Mouse (Mus musculus): ENCODE results near the gene Them7. TPM values are rescaled to one million over a fixed set of nuclear protein-coding genes. Genes with fewer than 3 reads are reported as not detected.

Them7 gene
- polyA plus RNA-seq, 1 experiment from 2014 or later: not detected

- no peaks in the 10 kb centered on the region for H3K79me2 ChIP-seq (ENCODE audit: inconsistent target)
These were observed 132.7 kb downstream of the Them7 start for GRCm38 (mm10) chr2:105356791-105357190.

GRCm38 (mm10) chr2:105358040-105358439, 133.9 kb downstream of the Them7 start:
- no peak overlapping the region for H3K27ac ChIP-seq
- WGBS (ENCODE audit: missing documents): 97% methylated on average over 3 of the region's 3 CpGs

More at GRCm38 (mm10) chr2:105356791-105357190, 132.7 kb downstream of the Them7 start:
- WGBS (ENCODE audit: missing documents): 88% methylated on average over 5 of the region's 5 CpGs
- H3K4me3 ChIP-seq (ENCODE audit: inconsistent target): no peak overlapping the region
- H3K27ac ChIP-seq: no peak overlapping the region
- H3K36me3 ChIP-seq (ENCODE audit: inconsistent target): no peaks in the 10 kb centered on the region

GRCm38 (mm10) chr2:105367623-105368022, 143.5 kb downstream of the Them7 start:
- Histone ChIP-seq H3K36me3 (ENCODE audit: inconsistent target) (no peaks in the 10 kb centered on the region), H3K27ac (no peak overlapping the region), H3K79me2 (ENCODE audit: inconsistent target) (no peaks in the 10 kb centered on the region), H3K4me3 (ENCODE audit: inconsistent target) (no peak overlapping the region)
- WGBS (ENCODE audit: missing documents): 59% methylated on average over 4 of the region's 4 CpGs

More at GRCm38 (mm10) chr2:105358040-105358439, 133.9 kb downstream of the Them7 start:
- Histone ChIP-seq H3K36me3 (ENCODE audit: inconsistent target) (no peaks in the 10 kb centered on the region), H3K79me2 (ENCODE audit: inconsistent target) (no peaks in the 10 kb centered on the region), H3K4me3 (ENCODE audit: inconsistent target) (no peak overlapping the region)

- Histone ChIP-seq H3K27ac (no peak overlapping the region), H3K79me2 (ENCODE audit: inconsistent target) (no peaks in the 10 kb centered on the region), H3K36me3 (ENCODE audit: inconsistent target) (no peaks in the 10 kb centered on the region), H3K4me3 (ENCODE audit: inconsistent target) (no peak overlapping the region)
- 49% methylated on average over 10 of the region's 10 CpGs for WGBS (ENCODE audit: missing documents)
These were observed 146.1 kb downstream of the Them7 start for GRCm38 (mm10) chr2:105370240-105370639.

DNA sequence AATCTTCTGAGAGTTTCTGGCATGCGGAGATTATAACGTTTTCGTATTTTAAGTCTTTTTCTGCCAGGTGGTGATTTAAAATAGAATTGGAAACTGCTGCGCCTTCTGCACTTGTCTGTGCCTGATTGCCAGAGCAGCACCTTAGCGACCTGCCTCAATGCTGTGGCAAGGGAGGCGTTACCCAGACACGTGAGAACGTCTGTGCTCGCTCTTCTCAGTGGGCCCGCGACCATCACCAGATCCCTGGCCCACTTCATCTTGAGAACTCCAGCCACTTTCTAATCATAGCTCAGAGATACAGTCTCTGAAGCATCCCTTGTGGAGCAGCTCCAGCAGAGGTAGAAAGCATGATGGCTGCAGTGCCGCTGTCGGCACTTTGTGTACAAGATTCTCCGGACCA, 146.6 kb downstream of the Them7 start:
- no peaks in the 10 kb centered on the region for H3K36me3 ChIP-seq (ENCODE audit: inconsistent target)
- H3K27ac ChIP-seq: no peak overlapping the region
- no peak overlapping the region for H3K4me3 ChIP-seq (ENCODE audit: inconsistent target)
- 55% methylated on average over 14 of the region's 14 CpGs for WGBS (ENCODE audit: missing documents)
- H3K79me2 ChIP-seq (ENCODE audit: inconsistent target): no peaks in the 10 kb centered on the region

- Histone ChIP-seq H3K4me3 (ENCODE audit: inconsistent target) (no peak overlapping the region), H3K36me3 (ENCODE audit: inconsistent target) (no peaks in the 10 kb centered on the region), H3K79me2 (ENCODE audit: inconsistent target) (no peaks in the 10 kb centered on the region), H3K27ac (no peak overlapping the region)
- WGBS (ENCODE audit: missing documents): 93% methylated on average over 6 of the region's 6 CpGs
These were observed 148.0 kb downstream of the Them7 start for GRCm38 (mm10) chr2:105372156-105372555.

DNA sequence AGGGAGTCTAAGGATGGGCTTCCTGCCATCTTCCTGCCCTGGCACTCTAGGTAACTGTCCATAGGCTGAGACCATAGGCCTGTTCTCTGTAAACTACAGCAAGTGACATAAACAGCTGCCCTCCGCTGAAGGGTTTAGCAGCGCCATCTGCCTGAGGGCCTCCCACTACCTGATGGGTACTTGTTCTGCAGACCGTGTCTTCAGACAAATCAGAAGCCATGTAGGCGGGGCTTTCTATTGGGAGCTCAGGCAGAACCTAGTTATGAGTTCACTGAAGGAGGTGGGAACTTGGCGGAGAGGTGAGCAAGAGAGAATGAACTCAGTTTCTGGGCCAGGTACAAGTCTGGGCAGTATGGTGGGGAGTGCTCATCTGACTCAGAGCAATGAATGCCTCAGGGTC, 148.6 kb downstream of the Them7 start:
- Histone ChIP-seq H3K79me2 (ENCODE audit: inconsistent target) (no peaks in the 10 kb centered on the region), H3K4me3 (ENCODE audit: inconsistent target) (no peak overlapping the region)
- WGBS (ENCODE audit: missing documents): 91% methylated on average over 5 of the region's 5 CpGs

GRCm38 (mm10) chr2:105373658-105374057, 149.5 kb downstream of the Them7 start:
- H3K36me3 ChIP-seq (ENCODE audit: inconsistent target): no peaks in the 10 kb centered on the region
- H3K27ac ChIP-seq: no peak overlapping the region
- no peaks in the 10 kb centered on the region for H3K79me2 ChIP-seq (ENCODE audit: inconsistent target)
- 88% methylated on average over 11 of the region's 11 CpGs for WGBS (ENCODE audit: missing documents)
- H3K4me3 ChIP-seq (ENCODE audit: inconsistent target): no peak overlapping the region

More for the DNA sequence above, 148.6 kb downstream of the Them7 start:
- no peak overlapping the region for H3K27ac ChIP-seq
- H3K36me3 ChIP-seq (ENCODE audit: inconsistent target): no peaks in the 10 kb centered on the region

- no peak overlapping the region for H3K4me3 ChIP-seq (ENCODE audit: inconsistent target)
These were observed 151.1 kb downstream of the Them7 start for GRCm38 (mm10) chr2:105375261-105375660.

DNA sequence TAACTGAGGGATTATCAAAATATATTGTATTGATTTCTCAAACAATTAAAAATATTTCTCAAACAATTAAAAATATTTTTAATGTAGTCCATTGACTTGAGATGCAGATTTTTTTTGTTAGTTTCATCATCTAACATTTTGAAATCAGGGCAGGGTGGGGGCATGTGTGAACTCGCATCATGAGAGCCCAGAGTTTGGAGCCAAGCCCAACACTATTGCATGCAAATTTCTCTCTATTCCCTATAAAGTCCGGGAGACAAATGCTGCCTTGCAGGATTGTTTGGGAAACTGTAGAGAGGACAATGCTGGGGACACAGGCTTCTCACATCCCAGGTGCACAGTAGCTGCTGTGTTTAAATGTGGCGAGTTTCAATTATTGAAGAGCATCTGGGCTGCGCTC, 151.6 kb downstream of the Them7 start:
- Histone ChIP-seq H3K36me3 (ENCODE audit: inconsistent target) (no peaks in the 10 kb centered on the region), H3K27ac (no peak overlapping the region), H3K4me3 (ENCODE audit: inconsistent target) (no peak overlapping the region), H3K79me2 (ENCODE audit: inconsistent target) (no peaks in the 10 kb centered on the region)
- 83% methylated on average over 4 of the region's 4 CpGs for WGBS (ENCODE audit: missing documents)

More at GRCm38 (mm10) chr2:105375261-105375660, 151.1 kb downstream of the Them7 start:
- 82% methylated on average over 4 of the region's 7 CpGs for WGBS (ENCODE audit: missing documents)
- no peaks in the 10 kb centered on the region for H3K36me3 ChIP-seq (ENCODE audit: inconsistent target)
- no peaks in the 10 kb centered on the region for H3K79me2 ChIP-seq (ENCODE audit: inconsistent target)
- no peak overlapping the region for H3K27ac ChIP-seq

GRCm38 (mm10) chr2:105379682-105380081, 155.6 kb downstream of the Them7 start:
- Histone ChIP-seq H3K36me3 (ENCODE audit: inconsistent target) (no peaks in the 10 kb centered on the region), H3K27ac (no peak overlapping the region), H3K79me2 (ENCODE audit: inconsistent target) (no peaks in the 10 kb centered on the region), H3K4me3 (ENCODE audit: inconsistent target) (no peak overlapping the region)
- 88% methylated on average over 1 of the region's 1 CpGs for WGBS (ENCODE audit: missing documents)

- 91% methylated on average over 2 of the region's 3 CpGs for WGBS (ENCODE audit: missing documents)
- H3K4me3 ChIP-seq (ENCODE audit: inconsistent target): no peak overlapping the region
- no peaks in the 10 kb centered on the region for H3K79me2 ChIP-seq (ENCODE audit: inconsistent target)
- H3K27ac ChIP-seq: no peak overlapping the region
- H3K36me3 ChIP-seq (ENCODE audit: inconsistent target): no peaks in the 10 kb centered on the region
These were observed 156.7 kb downstream of the Them7 start for GRCm38 (mm10) chr2:105380757-105381319.

DNA sequence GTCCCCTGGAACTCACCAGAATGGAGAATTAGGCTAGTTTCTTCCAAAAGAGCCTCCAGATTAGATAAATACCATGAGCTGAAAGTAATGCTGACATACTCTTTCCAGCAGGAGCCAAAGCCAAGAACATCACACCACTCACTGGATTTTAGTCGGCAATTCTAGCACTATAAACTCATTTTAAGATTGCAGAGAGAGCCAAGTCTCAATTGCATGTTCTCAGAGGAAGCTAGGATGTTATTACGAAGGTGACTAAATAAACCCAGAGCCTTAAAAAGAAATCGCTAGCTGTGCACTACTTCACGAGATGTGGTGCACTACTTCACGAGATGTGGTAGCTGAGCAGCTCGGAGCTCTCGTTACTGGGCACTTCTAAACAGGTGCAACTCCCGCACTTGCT, 158.9 kb downstream of the Them7 start:
- H3K27ac ChIP-seq: no peak overlapping the region
- no peak overlapping the region for H3K4me3 ChIP-seq (ENCODE audit: inconsistent target)
- WGBS (ENCODE audit: missing documents): 96% methylated on average over 8 of the region's 8 CpGs
- H3K79me2 ChIP-seq (ENCODE audit: inconsistent target): no peaks in the 10 kb centered on the region
- H3K36me3 ChIP-seq (ENCODE audit: inconsistent target): no peaks in the 10 kb centered on the region

GRCm38 (mm10) chr2:105384998-105385397, 160.9 kb downstream of the Them7 start:
- 91% methylated on average over 3 of the region's 3 CpGs for WGBS (ENCODE audit: missing documents)
- no peaks in the 10 kb centered on the region for H3K36me3 ChIP-seq (ENCODE audit: inconsistent target)

GRCm38 (mm10) chr2:105386418-105386817, 162.3 kb downstream of the Them7 start:
- Histone ChIP-seq H3K4me3 (ENCODE audit: inconsistent target) (no peak overlapping the region), H3K36me3 (ENCODE audit: inconsistent target) (no peaks in the 10 kb centered on the region), H3K79me2 (ENCODE audit: inconsistent target) (no peaks in the 10 kb centered on the region), H3K27ac (no peak overlapping the region)
- 74% methylated on average over 4 of the region's 4 CpGs for whole genome bisulfite sequencing (ENCODE audit: missing documents)

More at GRCm38 (mm10) chr2:105384998-105385397, 160.9 kb downstream of the Them7 start:
- Histone ChIP-seq H3K79me2 (ENCODE audit: inconsistent target) (no peaks in the 10 kb centered on the region), H3K4me3 (ENCODE audit: inconsistent target) (no peak overlapping the region), H3K27ac (no peak overlapping the region)

Data from macrophage (primary cell).